Mouse (Mus musculus) heart, embryonic 16.5 days (tissue): ENCODE measurements at regions not wholly inside any gene's neighbourhood (a gene's known extent, or its start where the extent isn't known, plus 50 kb on each side); places are given as distances from the start of the nearest gene placed in this dataset.

Experiments
- ATAC-seq: fragments of 200-750 bp; cut with Nextera tagmentation; replicated peaks from 2 replicates; pipeline ENCODE4 v1.8.0; 2017; ENCODE audit warnings: moderate number of reproducible peaks; ENCODE audit not compliant: insufficient read depth, low FRiP score; ENCODE audit errors: extremely low read depth
- H3K27ac ChIP-seq: fragments of 300-500 bp; sonication (generic); 2 replicates; pipeline ENCODE4 v1.5.1; 2014; ENCODE audit warnings: mild to moderate bottlenecking, low read length, control low read depth, moderate library complexity
- H3K27me3 ChIP-seq: fragments of 300-500 bp; sonication (generic); 2 replicates; pipeline ENCODE4 v1.6.1; 2014; ENCODE audit warnings: low read length, mixed read lengths; ENCODE audit not compliant: control insufficient read depth, insufficient read depth
- H3K36me3 ChIP-seq: fragments of 300-500 bp; sonication (generic); 2 replicates; pipeline ENCODE4 v1.6.1; 2014; ENCODE audit not compliant: control insufficient read depth, insufficient read depth
- H3K4me1 ChIP-seq: fragments of 300-500 bp; sonication (generic); 2 replicates; pipeline ENCODE4 v1.6.1; 2014; ENCODE audit warnings: low read length, mixed read lengths; ENCODE audit not compliant: control insufficient read depth, insufficient read depth
- H3K4me2 ChIP-seq: fragments of 300-500 bp; sonication (generic); 2 replicates; pipeline ENCODE4 v1.6.1; 2014; ENCODE audit warnings: low read depth, mild to moderate bottlenecking, control low read depth, low read length
- H3K4me3 ChIP-seq: fragments of 300-500 bp; sonication (generic); 2 replicates; pipeline ENCODE4 v1.5.1; 2014; ENCODE audit warnings: mild to moderate bottlenecking, control low read depth, low read length
- H3K9ac ChIP-seq: fragments of 300-500 bp; sonication (generic); 2 replicates; pipeline ENCODE4 v1.6.1; 2014; ENCODE audit warnings: low read length, control low read depth
- H3K9me3 ChIP-seq: fragments of 300-500 bp; sonication (generic); replicated peaks from 2 replicates; pipeline ENCODE4 v1.6.1; 2016; ENCODE audit warnings: low read length; ENCODE audit not compliant: control insufficient read depth
- WGBS: fragments of 180-500 bp; shearing (Covaris S2); extraction: QIAGEN DNeasy Blood & Tissue Kit; methylation state at CpG from one replicate; pipeline ENCODE4 v1.1.7; 2014; 5-methylcytosine and 5-hydroxymethylcytosine counted together

GRCm38 (mm10) chr11:111675673-111676072 lies 609.7 kb downstream of the Kcnj2 start:
- H3K36me3 ChIP-seq = no peaks in the 10 kb centered on the region
- H3K9me3 ChIP-seq = no peaks in the 10 kb centered on the region
- no peaks in the 10 kb centered on the region for H3K27me3 ChIP-seq
- no peaks in the 10 kb centered on the region for H3K4me1 ChIP-seq
- no peak overlapping the region for H3K9ac ChIP-seq
- H3K4me2 ChIP-seq = no peak overlapping the region
- no peak overlapping the region for H3K4me3 ChIP-seq
- no peak overlapping the region for H3K27ac ChIP-seq
- no peak for ATAC-seq
- 33% methylated on average over 1 of the region's 1 CpGs for WGBS

DNA sequence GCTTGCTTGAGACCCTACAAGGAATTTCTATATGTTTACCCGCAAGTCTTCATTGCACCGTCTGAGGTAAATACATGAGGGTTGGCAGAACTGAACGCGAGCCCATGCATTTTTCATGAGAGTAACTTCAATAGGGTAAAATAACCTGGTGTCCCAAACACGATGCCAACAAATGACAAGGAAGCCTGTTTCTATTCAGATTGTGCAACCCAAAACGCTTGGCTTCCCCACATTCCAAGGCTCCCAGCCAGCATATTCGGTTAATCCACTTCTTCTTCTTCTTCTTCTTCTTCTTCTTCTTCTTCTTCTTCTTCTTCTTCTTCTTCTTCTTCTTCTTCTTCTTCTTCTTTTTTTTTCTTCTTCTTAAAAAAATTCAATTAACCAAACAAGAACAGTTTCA lies 616.4 kb downstream of the Kcnj2 start:
- Histone ChIP-seq H3K4me3 (no peak overlapping the region), H3K9ac (no peak overlapping the region), H3K27me3 (no peaks in the 10 kb centered on the region), H3K4me1 (no peaks in the 10 kb centered on the region), H3K27ac (no peak overlapping the region), H3K36me3 (no peaks in the 10 kb centered on the region), H3K4me2 (no peak overlapping the region), H3K9me3 (no peaks in the 10 kb centered on the region)
- 84% methylated on average over 7 of the region's 7 CpGs for whole genome bisulfite sequencing
- ATAC-seq = no peak

GRCm38 (mm10) chr11:111683909-111684308 lies 617.9 kb downstream of the Kcnj2 start:
- H3K9me3 ChIP-seq = no peaks in the 10 kb centered on the region
- WGBS = 68% methylated on average over 4 of the region's 4 CpGs
- no peak for ATAC-seq
- H3K27ac ChIP-seq = no peak overlapping the region
- H3K4me3 ChIP-seq = no peak overlapping the region
- H3K4me1 ChIP-seq = peaks cover 3% of the 10 kb centered on the region; the same call in 1 of the 2 replicates
- H3K36me3 ChIP-seq = no peaks in the 10 kb centered on the region
- H3K4me2 ChIP-seq = no peak overlapping the region
- H3K9ac ChIP-seq = no peak overlapping the region
- H3K27me3 ChIP-seq = no peaks in the 10 kb centered on the region

DNA sequence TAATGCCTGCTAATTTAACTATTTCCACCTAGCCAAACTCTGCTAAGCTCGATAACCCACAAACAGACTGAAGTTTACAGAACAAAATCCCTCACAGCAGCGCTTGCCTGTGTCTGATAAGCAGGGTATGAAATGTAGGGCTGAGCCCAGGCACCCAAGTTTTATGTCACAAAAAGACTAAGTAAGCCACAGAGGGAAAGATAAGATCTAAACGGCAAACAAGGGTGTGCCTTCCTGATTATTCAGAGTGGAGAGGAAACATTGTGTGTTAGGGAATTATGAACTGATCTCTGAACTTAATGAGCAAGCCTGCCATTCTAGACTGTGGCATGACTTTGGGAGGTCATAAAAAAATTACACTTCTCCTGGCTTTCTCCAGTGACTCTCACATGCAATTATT lies 621.8 kb downstream of the Kcnj2 start:
- WGBS = 32% methylated on average over 3 of the region's 3 CpGs
- Histone ChIP-seq H3K9me3 (no peaks in the 10 kb centered on the region), H3K36me3 (no peaks in the 10 kb centered on the region), H3K27me3 (no peaks in the 10 kb centered on the region), H3K4me3 (no peak overlapping the region), H3K4me2 (no peak overlapping the region), H3K4me1 (peaks cover 3% of the 10 kb centered on the region; the same call in 1 of the 2 replicates), H3K9ac (no peak overlapping the region), H3K27ac (no peak overlapping the region)
- ATAC-seq = no peak; the same call in 1 of the 2 replicates

DNA sequence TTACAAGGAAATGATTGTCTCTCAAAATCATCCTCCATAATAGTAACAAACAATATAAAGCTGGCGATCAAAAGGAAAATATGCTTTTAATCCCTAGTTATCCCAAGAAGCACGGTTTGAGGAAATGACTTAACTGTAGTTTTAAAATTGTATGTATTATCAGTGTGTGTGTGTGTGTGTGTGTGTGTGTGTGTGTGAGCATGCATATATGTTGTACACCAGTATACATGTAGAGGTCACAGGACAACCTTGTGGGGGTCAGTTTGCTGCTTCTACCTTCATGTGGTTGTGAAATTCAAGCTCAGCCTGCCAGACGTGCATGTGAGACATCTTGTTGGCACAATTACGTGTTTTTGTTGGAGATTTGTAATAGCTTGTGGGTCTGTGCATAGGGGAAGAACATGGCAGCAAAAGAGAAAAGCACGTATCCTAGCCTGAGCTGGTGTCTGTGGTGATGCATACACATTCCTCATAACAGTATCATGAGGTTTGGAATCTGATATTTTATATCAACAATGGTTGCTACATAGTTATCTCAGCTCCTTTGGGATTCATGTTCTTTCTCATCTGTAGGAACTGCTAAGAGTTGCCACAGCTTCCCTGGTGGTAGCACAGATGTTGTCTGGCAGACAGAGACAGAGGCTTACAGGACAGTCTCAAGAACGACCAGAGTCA lies 622.4 kb downstream of the Kcnj2 start:
- Histone ChIP-seq H3K4me3 (no peak overlapping the region), H3K4me1 (peaks cover 3% of the 10 kb centered on the region; the same call in 1 of the 2 replicates), H3K9me3 (no peaks in the 10 kb centered on the region), H3K36me3 (no peaks in the 10 kb centered on the region), H3K27me3 (no peaks in the 10 kb centered on the region), H3K4me2 (no peak overlapping the region), H3K9ac (no peak overlapping the region), H3K27ac (no peak overlapping the region)
- ATAC-seq = no peak
- 66% methylated on average over 6 of the region's 6 CpGs for WGBS

- Histone ChIP-seq H3K4me1 (peaks cover 3% of the 10 kb centered on the region; the same call in 1 of the 2 replicates), H3K27ac (no peak overlapping the region), H3K9ac (no peak overlapping the region), H3K9me3 (no peaks in the 10 kb centered on the region), H3K4me2 (no peak overlapping the region), H3K36me3 (no peaks in the 10 kb centered on the region), H3K27me3 (no peaks in the 10 kb centered on the region), H3K4me3 (no peak overlapping the region)
- ATAC-seq = no peak
- 64% methylated on average over 2 of the region's 2 CpGs for WGBS
Measured at GRCm38 (mm10) chr11:111689899-111690298, 623.9 kb downstream of the Kcnj2 start.

DNA sequence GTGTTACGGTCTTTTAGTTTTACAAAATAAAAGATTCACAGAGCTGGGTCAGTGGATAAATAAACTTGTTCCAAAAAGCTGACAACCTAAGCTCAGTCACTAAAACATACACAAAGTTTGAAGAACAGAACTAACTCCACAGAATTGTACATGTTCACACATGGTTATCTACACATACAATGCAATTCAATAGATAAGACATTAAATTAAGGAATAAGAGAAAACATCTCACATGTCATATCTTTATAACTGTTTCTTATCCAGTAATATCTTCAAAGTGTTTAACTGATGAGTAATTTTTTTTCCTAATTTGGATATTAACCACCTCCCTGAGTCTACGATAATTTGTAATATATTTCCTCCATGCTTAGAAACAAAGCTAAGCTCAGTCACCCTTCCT lies 625.5 kb downstream of the Kcnj2 start:
- H3K4me2 ChIP-seq = no peak overlapping the region
- no peak for ATAC-seq
- no peak overlapping the region for H3K9ac ChIP-seq
- no peak overlapping the region for H3K4me3 ChIP-seq
- no peaks in the 10 kb centered on the region for H3K27me3 ChIP-seq
- H3K4me1 ChIP-seq = peaks cover 3% of the 10 kb centered on the region; the same call in 1 of the 2 replicates
- no peaks in the 10 kb centered on the region for H3K9me3 ChIP-seq
- no peak overlapping the region for H3K27ac ChIP-seq
- WGBS = 88% methylated on average over 2 of the region's 2 CpGs
- H3K36me3 ChIP-seq = no peaks in the 10 kb centered on the region

DNA sequence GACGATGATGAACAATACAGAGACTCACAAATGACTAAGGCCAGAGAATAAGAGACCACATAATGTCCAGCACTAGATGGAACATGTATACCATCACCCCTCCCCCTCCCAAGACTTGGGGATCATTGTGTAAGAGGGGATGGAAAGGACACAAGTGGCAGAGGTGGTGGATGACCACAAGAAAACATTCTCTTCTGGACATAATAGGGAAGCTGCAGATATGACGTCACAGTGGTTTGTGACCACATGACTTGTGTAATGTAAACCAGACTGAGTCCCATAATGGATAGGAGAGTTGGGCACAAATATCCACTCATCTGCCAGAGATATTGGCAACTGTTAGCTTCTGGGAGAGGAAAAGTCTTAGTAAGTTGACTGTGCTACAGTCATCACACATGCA lies 630.7 kb downstream of the Kcnj2 start:
- H3K9ac ChIP-seq = no peak overlapping the region
- H3K27ac ChIP-seq = no peak overlapping the region
- H3K27me3 ChIP-seq = no peaks in the 10 kb centered on the region
- H3K4me2 ChIP-seq = no peak overlapping the region
- no peak overlapping the region for H3K4me3 ChIP-seq
- no peaks in the 10 kb centered on the region for H3K36me3 ChIP-seq
- no peak for ATAC-seq
- whole genome bisulfite sequencing = 79% methylated on average over 2 of the region's 2 CpGs
- H3K9me3 ChIP-seq = no peaks in the 10 kb centered on the region
- H3K4me1 ChIP-seq = no peaks in the 10 kb centered on the region

GRCm38 (mm10) chr11:111699862-111700261 lies 633.9 kb downstream of the Kcnj2 start:
- H3K4me1 ChIP-seq = no peaks in the 10 kb centered on the region
- H3K27ac ChIP-seq = no peak overlapping the region
- H3K4me3 ChIP-seq = no peak overlapping the region
- H3K9ac ChIP-seq = no peak overlapping the region
- WGBS = 79% methylated on average over 3 of the region's 3 CpGs
- no peak overlapping the region for H3K4me2 ChIP-seq
- ATAC-seq = no peak
- H3K27me3 ChIP-seq = no peaks in the 10 kb centered on the region
- H3K36me3 ChIP-seq = no peaks in the 10 kb centered on the region
- no peaks in the 10 kb centered on the region for H3K9me3 ChIP-seq
